Mouse (Mus musculus) forebrain, postnatal 0 days (tissue): Measurements from ENCODE around the gene Ctc1. TPM values are rescaled to one million over a fixed set of nuclear protein-coding genes. Genes with fewer than 3 reads are reported as not detected.

Experiments
- ATAC-seq: fragments of 200-750 bp; cut with Nextera tagmentation; 2 replicates; pipeline ENCODE4 v1.8.0; 2017; ENCODE audit warnings: mild to moderate bottlenecking, moderate library complexity
- DNase-seq: peaks from one replicate; pipeline ENCODE4 v3.0.0-alpha.2; 2015
- H3K27ac ChIP-seq: fragments of 300-500 bp; sonication (generic); 2 replicates; pipeline ENCODE4 v1.5.1; 2014; ENCODE audit warnings: low read depth, mild to moderate bottlenecking, antibody characterized with exemption, low read length, moderate library complexity, mixed read lengths
- H3K27me3 ChIP-seq: fragments of 300-500 bp; sonication (generic); 2 replicates; pipeline ENCODE4 v1.6.1; 2014; ENCODE audit warnings: mild to moderate bottlenecking, low read length, mixed read lengths; ENCODE audit not compliant: insufficient read depth
- H3K36me3 ChIP-seq: fragments of 300-500 bp; sonication (generic); 2 replicates; pipeline ENCODE4 v1.6.1; 2014; ENCODE audit warnings: mild to moderate bottlenecking, moderate library complexity; ENCODE audit not compliant: insufficient read depth
- H3K4me1 ChIP-seq: fragments of 300-500 bp; sonication (generic); 2 replicates; pipeline ENCODE4 v1.6.1; 2014; ENCODE audit warnings: antibody characterized with exemption; ENCODE audit not compliant: insufficient read depth
- H3K4me2 ChIP-seq: fragments of 300-500 bp; sonication (generic); 2 replicates; pipeline ENCODE4 v1.6.1; 2014; ENCODE audit warnings: low read depth, mild to moderate bottlenecking, moderate library complexity
- H3K4me3 ChIP-seq: fragments of 300-500 bp; sonication (generic); 2 replicates; pipeline ENCODE4 v1.5.1; 2014; ENCODE audit warnings: low read depth, low read length, mixed read lengths
- H3K9ac ChIP-seq: fragments of 300-500 bp; sonication (generic); 2 replicates; pipeline ENCODE4 v1.6.1; 2014; ENCODE audit warnings: mild to moderate bottlenecking
- H3K9me3 ChIP-seq: fragments of 300-500 bp; sonication (generic); 2 replicates; pipeline ENCODE4 v1.6.1; 2016; ENCODE audit warnings: low read length
- CTCF ChIP-seq: sonication (generic); IDR thresholded peaks from 2 replicates; pipeline ENCODE4 v1.5.1; 2016; ENCODE audit warnings: antibody characterized with exemption, control low read depth, low read depth
- WGBS: fragments of 180-500 bp; shearing (Covaris S2); extraction: QIAGEN DNeasy Blood & Tissue Kit; methylation state at CpG from one replicate; pipeline ENCODE4 v1.1.7; 2014; 5-methylcytosine and 5-hydroxymethylcytosine counted together
- polyA plus RNA-seq: library from polyadenylated mRNA; unstranded; fragments of >200 nt; fragmentation: Nextera tagmentation; extraction: Ambion mirVana; gene quantifications from 2 replicates; pipeline ENCODE4 v1.2.1, GENCODE M21; 2015
- total RNA-seq: library from RNA; depleted of rRNA; stranded (reverse); fragments of >200 nt; gene quantifications from 2 replicates; pipeline ENCODE4 v1.2.3, GENCODE M21; 2014

The Ctc1 gene
- total and polyA plus RNA-seq, 2 experiments from 2014 or later: 47.1 to 63.6 TPM

GRCm38 (mm10) chr11:68974059-68974450 is 41.7 kb upstream of the Ctc1 start:
- no peaks in the 10 kb centered on the region for H3K27me3 ChIP-seq

GRCm38 (mm10) chr11:68975085-68975484 is 40.6 kb upstream of the Ctc1 start, which contains the start of gene Rangrf:
Gene Rangrf (minus strand): TSS chr11:68975185.
- ATAC-seq: no peak
- H3K9ac ChIP-seq: no peak within 1 kb of the TSS
- no peak for TF ChIP-seq CTCF
- no peaks in the 10 kb centered on the region for H3K36me3 ChIP-seq
- no peak for DNase-seq
- no peak within 1 kb of the TSS for H3K27ac ChIP-seq
- no peaks in the 10 kb centered on the region for H3K27me3 ChIP-seq
- H3K4me2 ChIP-seq: peak within 1 kb of the TSS; percentile 60
- no peaks in the 10 kb centered on the region for H3K4me1 ChIP-seq
- WGBS: 86% methylated on average over 7 of the region's 7 CpGs
- H3K9me3 ChIP-seq: no peaks in the 10 kb centered on the region
- H3K4me3 ChIP-seq: peak within 1 kb of the TSS; percentile 38; the same call in 1 of the 2 replicates

More at GRCm38 (mm10) chr11:68974059-68974450, 41.7 kb upstream of the Ctc1 start:
- Histone ChIP-seq H3K9me3 (no peaks in the 10 kb centered on the region), H3K4me2 (peak overlapping the region; percentile 60), H3K4me1 (no peaks in the 10 kb centered on the region), H3K4me3 (peak overlapping the region; percentile 38), H3K27ac (no peak overlapping the region), H3K36me3 (no peaks in the 10 kb centered on the region), H3K9ac (no peak overlapping the region)
- TF ChIP-seq CTCF: no peak
- 29% methylated on average over 6 of the region's 6 CpGs for WGBS
- DNase-seq: no peak
- no peak for ATAC-seq

- no peak for ATAC-seq
- TF ChIP-seq CTCF: no peak
These were observed 40.1 kb upstream of the Ctc1 start for GRCm38 (mm10) chr11:68975601-68976000.

GRCm38 (mm10) chr11:68979320-68979733 is 36.4 kb upstream of the Ctc1 start:
- Histone ChIP-seq H3K36me3 (no peaks in the 10 kb centered on the region), H3K4me1 (no peaks in the 10 kb centered on the region), H3K27me3 (no peaks in the 10 kb centered on the region), H3K9me3 (no peaks in the 10 kb centered on the region), H3K9ac (no peak overlapping the region), H3K27ac (no peak overlapping the region), H3K4me3 (no peak overlapping the region), H3K4me2 (no peak overlapping the region)
- ATAC-seq (no peak), DNase-seq (no peak)
- WGBS: 62% methylated on average over 5 of the region's 5 CpGs
- TF ChIP-seq CTCF: no peak

More at GRCm38 (mm10) chr11:68975601-68976000, 40.1 kb upstream of the Ctc1 start:
- H3K27ac ChIP-seq: no peak overlapping the region
- 81% methylated on average over 1 of the region's 1 CpGs for WGBS
- no peaks in the 10 kb centered on the region for H3K9me3 ChIP-seq
- H3K4me1 ChIP-seq: no peaks in the 10 kb centered on the region
- no peak overlapping the region for H3K4me3 ChIP-seq
- no peaks in the 10 kb centered on the region for H3K36me3 ChIP-seq
- H3K4me2 ChIP-seq: no peak overlapping the region
- no peak for DNase-seq
- H3K27me3 ChIP-seq: no peaks in the 10 kb centered on the region
- H3K9ac ChIP-seq: no peak overlapping the region

- no peak for ATAC-seq
- Histone ChIP-seq H3K9me3 (no peaks in the 10 kb centered on the region), H3K4me3 (no peak overlapping the region), H3K4me2 (no peak overlapping the region), H3K36me3 (no peaks in the 10 kb centered on the region), H3K4me1 (no peaks in the 10 kb centered on the region), H3K27me3 (no peaks in the 10 kb centered on the region), H3K9ac (no peak overlapping the region), H3K27ac (no peak overlapping the region)
- TF ChIP-seq CTCF: no peak
- WGBS: 74% methylated on average over 3 of the region's 3 CpGs
- no peak for DNase-seq
These were observed 34.8 kb upstream of the Ctc1 start for GRCm38 (mm10) chr11:68980919-68981318.

- Histone ChIP-seq H3K4me3 (no peak overlapping the region), H3K9ac (0 out of 2 replicates have a peak overlapping the region, but pooled peaks have one; percentile 1), H3K9me3 (no peaks in the 10 kb centered on the region), H3K4me2 (no peak overlapping the region), H3K27me3 (no peaks in the 10 kb centered on the region), H3K4me1 (no peaks in the 10 kb centered on the region), H3K36me3 (peaks cover 10% of the 10 kb centered on the region), H3K27ac (no peak overlapping the region)
- TF ChIP-seq CTCF: peak; percentile 88
- DNase-seq (peak; percentile 81), ATAC-seq (peak; percentile 50)
- WGBS: 26% methylated on average over 4 of the region's 4 CpGs
These were observed 32.9 kb upstream of the Ctc1 start for GRCm38 (mm10) chr11:68982639-68983369.

- H3K9me3 ChIP-seq: no peaks in the 10 kb centered on the region
- H3K4me3 ChIP-seq: no peak overlapping the region
- no peaks in the 10 kb centered on the region for H3K4me1 ChIP-seq
- no peaks in the 10 kb centered on the region for H3K27me3 ChIP-seq
- 76% methylated on average over 11 of the region's 11 CpGs for WGBS
- H3K9ac ChIP-seq: no peak overlapping the region
- no peak for ATAC-seq
- H3K4me2 ChIP-seq: no peak overlapping the region
- no peak for TF ChIP-seq CTCF
- no peak overlapping the region for H3K27ac ChIP-seq
- no peak for DNase-seq
- peaks cover 50% of the 10 kb centered on the region for H3K36me3 ChIP-seq
These were observed 28.3 kb upstream of the Ctc1 start for GRCm38 (mm10) chr11:68987365-68987882.
